Comparison of ENCODE assay signal across 8 mouse cellular contexts in the genomic region with DNA sequence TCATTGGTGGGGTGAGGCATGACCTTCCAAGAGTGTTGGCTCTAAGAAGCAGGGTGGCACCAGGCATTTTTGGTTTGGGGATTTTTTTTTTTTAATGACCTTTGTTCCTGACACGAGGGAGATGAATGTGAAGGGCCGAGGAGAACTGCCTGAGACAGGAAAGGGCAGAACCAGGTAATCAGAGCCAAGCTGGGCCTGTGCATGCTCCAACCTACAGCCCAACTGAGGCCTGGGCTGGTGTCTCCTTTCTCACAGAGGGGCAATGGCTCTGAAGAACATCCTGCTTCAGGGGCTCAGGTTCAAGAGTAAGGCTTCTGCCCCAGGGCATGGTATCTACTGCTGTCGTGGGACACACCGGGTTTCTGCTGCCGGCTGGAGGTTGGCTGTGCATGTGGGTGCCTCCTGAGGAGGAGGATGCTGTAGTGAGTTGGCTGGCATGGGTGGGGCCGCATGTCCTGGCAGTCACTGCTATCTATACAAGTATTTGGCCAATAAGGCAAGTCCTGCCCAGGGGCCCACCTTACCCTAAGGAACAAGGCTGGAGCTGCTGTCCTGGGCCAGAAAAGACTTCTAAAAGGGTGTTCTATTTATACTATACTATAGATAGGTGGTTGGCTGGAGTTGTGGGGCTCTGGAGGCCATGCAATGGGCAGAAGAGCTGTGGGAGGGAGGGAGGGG. TPM values are rescaled to one million over a fixed set of nuclear protein-coding genes. Genes with fewer than 3 reads are reported as not detected.
DNase-seq lines count a peak whose midpoint lies in the region; ATAC-seq lines count a peak whose summit lies in the region.

No protein-coding gene starts in this region.

- peaks cover 42% of the 10 kb centered on the region for H3K4me1 ChIP-seq in embryonic facial prominence, embryonic 14.5 days (ENCODE audit: control insufficient read depth, insufficient read depth, low read length)
- peaks cover 68% of the 10 kb centered on the region for H3K4me1 ChIP-seq in liver, embryonic 12.5 days

- peaks cover 56% of the 10 kb centered on the region for H3K36me3 ChIP-seq in embryonic facial prominence, embryonic 14.5 days (ENCODE audit: control insufficient read depth, insufficient read depth, low read length)
- peaks cover 48% of the 10 kb centered on the region for H3K36me3 ChIP-seq in liver, embryonic 12.5 days

- H3K9me3 ChIP-seq in embryonic facial prominence, embryonic 14.5 days (ENCODE audit: control insufficient read depth, low read length) = no peaks in the 10 kb centered on the region
- H3K9me3 ChIP-seq in liver, embryonic 12.5 days (replicated peaks) = no peaks in the 10 kb centered on the region

- intact Hi-C loops in left cerebral cortex, postnatal 10 days (cut with DNase I) = no loop called here

- no peak overlapping the region for H3K9ac ChIP-seq in embryonic facial prominence, embryonic 14.5 days (ENCODE audit: low read depth, low read length)
- peak overlapping the region; percentile 39 for H3K9ac ChIP-seq in liver, embryonic 12.5 days

- no peak overlapping the region; the same call in 1 of the 2 replicates for H3K27ac ChIP-seq in embryonic facial prominence, embryonic 14.5 days (replicated peaks; ENCODE audit: low read depth, low read length)
- no peak overlapping the region for H3K27ac ChIP-seq in liver, embryonic 12.5 days

- no peaks in the 10 kb centered on the region for H3K27me3 ChIP-seq in embryonic facial prominence, embryonic 14.5 days (replicated peaks; ENCODE audit: control insufficient read depth, insufficient read depth, low read length)
- H3K27me3 ChIP-seq in liver, embryonic 12.5 days (replicated peaks) = peaks cover 33% of the 10 kb centered on the region

- H3K4me3 ChIP-seq in embryonic facial prominence, embryonic 14.5 days (ENCODE audit: low read depth, low read length) = no peak overlapping the region
- H3K4me3 ChIP-seq in liver, embryonic 12.5 days = no peak overlapping the region

- WGBS in embryonic facial prominence, embryonic 14.5 days = 71% methylated on average over 6 of the region's 6 CpGs
- 49% methylated on average over 6 of the region's 6 CpGs for WGBS in liver, embryonic 12.5 days (ENCODE audit: insufficient replicate concordance)

- peak overlapping the region; percentile 62; the same call in 1 of the 2 replicates for H3K4me2 ChIP-seq in embryonic facial prominence, embryonic 14.5 days (ENCODE audit: low read depth, low read length)
- peak overlapping the region; percentile 94 for H3K4me2 ChIP-seq in liver, embryonic 12.5 days

- DNase-seq in heart, adult 11 months = peak; percentile 94
- DNase-seq in heart, adult 8-10 months (ENCODE audit: low spot score) = no peak
- peak; percentile 49 for DNase-seq in 3134 (ENCODE audit: extremely low read depth, insufficient read length, low spot score)
- no peak for DNase-seq in embryonic facial prominence, embryonic 14.5 days (ENCODE audit: low spot score)
- DNase-seq in adrenal gland, postnatal 10 days = no peak
- no peak for DNase-seq in left cerebral cortex, postnatal 10 days (ENCODE audit: extremely low spot score in 1 of 2, low spot score in 2 of 2)
- no peak for DNase-seq in B cell, adult 2 months

- no peak for ATAC-seq in embryonic facial prominence, embryonic 14.5 days (ENCODE audit: low read depth)
- ATAC-seq in liver, embryonic 12.5 days = peak; percentile 74

RNA-seq across cellular contexts. Expression of a gene that starts 5.3 kb away (rescaled TPM):
- total RNA-seq in heart, adult 8-10 months (2022) = 1,000 to 10,000 TPM; 1,114 to 1,272 (median 1,167) TPM
- 1,005 and 1,158 TPM in 2 replicates for polyA plus RNA-seq in embryonic facial prominence, embryonic 14.5 days (2014; fragmentation: Nextera tagmentation; extraction: Ambion mirVana)
- polyA plus RNA-seq in liver, embryonic 12.5 days (2016; fragmentation: Nextera tagmentation; extraction: Ambion mirVana) = 439 and 489 TPM in 2 replicates
- 100 to 1,000 TPM; 585 to 668 TPM for total RNA-seq in adrenal gland, postnatal 10 days (2021)
- 100 to 1,000 TPM; 687 to 749 TPM for total RNA-seq in left cerebral cortex, postnatal 10 days (2021)

RNA-seq across cellular contexts. Expression of a gene that starts 18.5 kb away (rescaled TPM):
- not detected for total RNA-seq in heart, adult 8-10 months (2022)
- 4.5 and 5.4 TPM in 2 replicates for polyA plus RNA-seq in embryonic facial prominence, embryonic 14.5 days (2014; fragmentation: Nextera tagmentation; extraction: Ambion mirVana)
- polyA plus RNA-seq in liver, embryonic 12.5 days (2016; fragmentation: Nextera tagmentation; extraction: Ambion mirVana) = 0.04 and 0.07 TPM in 2 replicates
- under 1 TPM; 0.42 to 0.45 TPM for total RNA-seq in adrenal gland, postnatal 10 days (2021)
- total RNA-seq in left cerebral cortex, postnatal 10 days (2021) = 10 to 100 TPM; 13.3 to 14.6 TPM

RNA-seq across cellular contexts. Expression of a gene that starts 44.4 kb away (rescaled TPM):
- total RNA-seq in heart, adult 8-10 months (2022) = 10 to 100 TPM; 15.1 to 17.9 (median 15.8) TPM
- 29.1 and 32.2 TPM in 2 replicates for polyA plus RNA-seq in embryonic facial prominence, embryonic 14.5 days (2014; fragmentation: Nextera tagmentation; extraction: Ambion mirVana)
- polyA plus RNA-seq in liver, embryonic 12.5 days (2016; fragmentation: Nextera tagmentation; extraction: Ambion mirVana) = 6.4 and 7.5 TPM in 2 replicates
- 10 to 100 TPM; 26.2 to 35.7 TPM for total RNA-seq in adrenal gland, postnatal 10 days (2021)
- 100 to 1,000 TPM; 210 to 217 TPM for total RNA-seq in left cerebral cortex, postnatal 10 days (2021)

Comparison
In these comparisons a context has a peak if more than half of its experiments do, and no peak if none do; other contexts are left out.
1. DNase-seq: peak in heart, adult 11 months (single experiment) and 3134 (single experiment); none in heart, adult 8-10 months (single experiment), embryonic facial prominence, embryonic 14.5 days (single experiment), adrenal gland, postnatal 10 days (single experiment), left cerebral cortex, postnatal 10 days (0 of 2) and B cell, adult 2 months (0 of 2).
2. RNA of a gene that starts 18.5 kb away (total RNA-seq): 13.3 to 14.6 TPM in left cerebral cortex, postnatal 10 days; 0.42 to 0.45 TPM in adrenal gland, postnatal 10 days and not detected in heart, adult 8-10 months; every median in the first group is over 4 times any median in the second.
3. RNA of a gene that starts 44.4 kb away (total RNA-seq): 210 to 217 TPM in left cerebral cortex, postnatal 10 days; 26.2 to 35.7 TPM in adrenal gland, postnatal 10 days and 15.1 to 17.9 TPM in heart, adult 8-10 months; every median in the first group is over 4 times any median in the second.